Mouse (Mus musculus) intestine, embryonic 14.5 days (tissue): Measurements from ENCODE around the gene Cyp11a1. TPM values are rescaled to one million over a fixed set of nuclear protein-coding genes. Genes with fewer than 3 reads are reported as not detected.

ENCODE experiments used
- ATAC-seq: fragments of 200-750 bp; cut with Nextera tagmentation; replicated peaks from 2 replicates; pipeline ENCODE4 v1.8.0; 2017; ENCODE audit warnings: low read depth, moderate number of reproducible peaks, moderate TSS enrichment, moderate library complexity; ENCODE audit not compliant: low FRiP score, low TSS enrichment
- DNase-seq: peaks from one replicate; pipeline ENCODE4 v3.0.0-alpha.2; 2018; ENCODE audit warnings: low spot score
- H3K27ac ChIP-seq: fragments of 300-500 bp; sonication (generic); 2 replicates; pipeline ENCODE4 v1.5.1; 2014; ENCODE audit warnings: low read depth, mild to moderate bottlenecking, control low read depth
- H3K27me3 ChIP-seq: fragments of 300-500 bp; sonication (generic); replicated peaks from 2 replicates; pipeline ENCODE4 v1.6.1; 2014; ENCODE audit warnings: low read length, control low read depth; ENCODE audit not compliant: control insufficient read depth, insufficient read depth
- H3K36me3 ChIP-seq: fragments of 300-500 bp; sonication (generic); 2 replicates; pipeline ENCODE4 v1.6.1; 2014; ENCODE audit warnings: low read length, control low read depth; ENCODE audit not compliant: control insufficient read depth, insufficient read depth
- H3K4me1 ChIP-seq: fragments of 300-500 bp; sonication (generic); replicated peaks from 2 replicates; pipeline ENCODE4 v1.6.1; 2014; ENCODE audit warnings: low read length, control low read depth, mixed read lengths; ENCODE audit not compliant: control insufficient read depth, insufficient read depth
- H3K4me2 ChIP-seq: fragments of 300-500 bp; sonication (generic); 2 replicates; pipeline ENCODE4 v1.6.1; 2014; ENCODE audit warnings: low read length
- H3K4me3 ChIP-seq: fragments of 300-500 bp; sonication (generic); 2 replicates; pipeline ENCODE4 v1.5.1; 2014; ENCODE audit warnings: low read depth, low read length, control low read depth, mixed read lengths
- H3K9ac ChIP-seq: fragments of 300-500 bp; sonication (generic); 2 replicates; pipeline ENCODE4 v1.6.1; 2014; ENCODE audit warnings: mild to moderate bottlenecking, low read length
- H3K9me3 ChIP-seq: fragments of 300-500 bp; sonication (generic); 2 replicates; pipeline ENCODE4 v1.6.1; 2016; ENCODE audit warnings: low read length, control low read depth; ENCODE audit not compliant: control insufficient read depth
- WGBS: fragments of 180-500 bp; shearing (Covaris S2); extraction: QIAGEN DNeasy Blood & Tissue Kit; methylation state at CpG from one replicate; pipeline ENCODE4 v1.1.7; 2014; 5-methylcytosine and 5-hydroxymethylcytosine counted together
- polyA plus RNA-seq: library from polyadenylated mRNA; unstranded; fragments of >200 nt; fragmentation: Nextera tagmentation; extraction: Ambion mirVana; gene quantifications from 2 replicates; pipeline ENCODE4 v1.2.1, GENCODE M21; 2014

The Cyp11a1 gene
- polyA plus RNA-seq, 1 experiment from 2014 or later: 3.0 TPM

DNA sequence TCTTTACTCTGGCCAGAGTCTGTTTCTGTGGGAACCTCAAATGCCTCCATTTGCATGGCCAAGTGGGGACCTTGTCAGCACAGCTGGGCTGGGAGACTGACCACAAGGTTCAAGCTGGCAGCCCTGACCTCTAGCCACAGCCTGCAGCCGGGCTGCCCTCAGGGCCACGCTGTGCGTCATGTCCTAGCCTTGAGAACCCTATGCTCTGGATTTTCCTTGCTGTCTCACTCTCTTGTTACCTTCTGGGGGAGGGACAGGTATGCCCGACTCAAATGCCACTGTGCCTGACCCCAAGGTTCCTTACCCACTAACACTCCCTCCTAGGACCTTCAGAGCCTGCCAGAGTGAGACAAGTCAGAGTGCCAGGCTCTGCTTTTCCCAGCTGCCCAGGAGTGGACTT, 30.8 kb downstream of the Cyp11a1 start:
- DNase-seq (no peak), ATAC-seq (no peak)
- 68% methylated on average over 4 of the region's 4 CpGs for WGBS
- H3K4me2 ChIP-seq: no peak overlapping the region
- no peaks in the 10 kb centered on the region; the same call in 1 of the 2 replicates for H3K4me1 ChIP-seq
- H3K27me3 ChIP-seq: peaks cover 13% of the 10 kb centered on the region; the same call in 1 of the 2 replicates
- no peak overlapping the region for H3K9ac ChIP-seq
- H3K9me3 ChIP-seq: no peaks in the 10 kb centered on the region
- H3K36me3 ChIP-seq: no peaks in the 10 kb centered on the region
- H3K27ac ChIP-seq: no peak overlapping the region
- no peak overlapping the region for H3K4me3 ChIP-seq

GRCm38 (mm10) chr9:58038500-58039168, 32.4 kb downstream of the Cyp11a1 start:
- no peak overlapping the region for H3K9ac ChIP-seq
- no peak overlapping the region for H3K27ac ChIP-seq
- H3K27me3 ChIP-seq: peaks cover 13% of the 10 kb centered on the region; the same call in 1 of the 2 replicates
- peak; percentile 66 for ATAC-seq
- no peak overlapping the region for H3K4me3 ChIP-seq
- DNase-seq: peak; percentile 80
- H3K36me3 ChIP-seq: no peaks in the 10 kb centered on the region
- 33% methylated on average over 19 of the region's 19 CpGs for WGBS
- no peak overlapping the region for H3K4me2 ChIP-seq
- H3K9me3 ChIP-seq: no peaks in the 10 kb centered on the region
- peaks cover 3% of the 10 kb centered on the region; the same call in 1 of the 2 replicates for H3K4me1 ChIP-seq

DNA sequence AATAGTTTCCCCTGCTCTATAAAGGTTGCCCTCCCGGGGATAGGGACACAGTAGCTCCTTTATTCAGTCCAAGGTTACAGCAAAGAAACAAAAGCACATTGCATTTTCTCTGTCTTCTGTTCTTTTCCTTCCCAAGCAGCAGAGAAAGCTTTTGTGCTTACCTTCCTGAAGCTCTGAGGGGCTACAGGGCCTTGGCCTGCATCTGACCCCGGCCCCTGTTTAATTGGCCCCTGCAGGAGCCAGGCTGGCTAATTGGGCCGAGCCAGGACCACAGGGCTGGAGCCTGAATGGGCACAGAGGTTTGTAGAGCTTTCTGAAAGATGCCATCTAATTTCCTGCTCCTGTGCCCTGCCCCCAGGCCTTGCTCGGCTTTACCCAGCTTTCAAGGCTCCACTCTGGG, 34.8 kb downstream of the Cyp11a1 start:
- ATAC-seq (no peak), DNase-seq (no peak)
- Histone ChIP-seq H3K9me3 (no peaks in the 10 kb centered on the region), H3K4me3 (no peak overlapping the region), H3K4me2 (no peak overlapping the region), H3K36me3 (no peaks in the 10 kb centered on the region), H3K4me1 (peaks cover 3% of the 10 kb centered on the region; the same call in 1 of the 2 replicates), H3K27me3 (peaks cover 13% of the 10 kb centered on the region; the same call in 1 of the 2 replicates), H3K27ac (no peak overlapping the region), H3K9ac (no peak overlapping the region)
- WGBS: 44% methylated on average over 4 of the region's 4 CpGs

DNA sequence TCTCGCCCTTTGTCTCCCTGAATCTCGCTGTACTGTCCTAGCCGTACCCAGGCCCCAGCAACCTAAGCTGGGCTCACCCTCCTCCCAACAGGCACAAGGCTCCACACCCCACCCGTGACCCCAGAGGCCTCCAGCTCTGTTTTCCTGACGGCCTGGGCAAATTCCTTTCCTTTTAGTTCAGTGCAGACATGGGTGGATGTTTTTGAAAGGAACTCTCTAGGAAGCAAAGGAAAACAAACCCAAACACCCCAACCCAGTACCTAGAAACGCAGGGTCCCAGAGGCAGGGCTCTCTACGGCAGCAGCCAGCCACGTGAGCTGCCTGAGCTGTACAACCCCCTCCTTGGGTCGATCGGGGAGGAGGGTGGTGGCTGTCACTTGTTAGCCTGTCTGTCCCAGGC, 36.2 kb downstream of the Cyp11a1 start:
- Histone ChIP-seq H3K4me1 (peaks cover 3% of the 10 kb centered on the region; the same call in 1 of the 2 replicates), H3K4me2 (no peak overlapping the region), H3K9ac (no peak overlapping the region), H3K9me3 (no peaks in the 10 kb centered on the region), H3K27ac (no peak overlapping the region), H3K36me3 (no peaks in the 10 kb centered on the region), H3K4me3 (no peak overlapping the region), H3K27me3 (peaks cover 7% of the 10 kb centered on the region; the same call in 1 of the 2 replicates)
- DNase-seq (no peak), ATAC-seq (no peak)
- 37% methylated on average over 10 of the region's 10 CpGs for whole genome bisulfite sequencing

DNA sequence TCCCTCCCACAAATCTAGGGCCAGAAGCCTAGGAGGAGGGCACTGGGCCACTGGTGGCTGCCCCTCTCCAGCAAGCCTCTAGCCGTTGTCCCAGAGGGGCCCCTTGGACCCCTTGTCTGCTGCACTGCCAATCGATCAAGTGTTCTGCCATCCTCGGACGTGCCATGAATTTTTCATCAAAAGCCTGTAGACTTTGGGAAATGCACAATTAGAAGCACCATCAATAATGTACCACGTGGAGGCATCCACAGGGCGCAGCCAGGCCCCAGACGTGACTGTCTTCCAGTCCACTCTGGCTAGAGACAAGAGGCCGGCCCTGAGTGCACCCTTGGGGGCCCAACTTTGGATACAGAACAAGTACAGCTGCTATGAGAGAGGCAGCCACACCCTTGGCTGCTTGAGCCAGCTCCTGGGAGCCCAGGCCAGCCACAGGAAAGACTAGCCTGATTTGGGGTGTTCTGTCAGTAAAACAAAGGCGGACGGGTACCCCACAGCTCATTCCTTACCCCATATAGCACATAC, 37.3 kb downstream of the Cyp11a1 start:
- no peaks in the 10 kb centered on the region for H3K9me3 ChIP-seq

GRCm38 (mm10) chr9:58044828-58045227, 38.6 kb downstream of the Cyp11a1 start:
- ATAC-seq (no peak), DNase-seq (no peak)
- H3K9me3 ChIP-seq: no peaks in the 10 kb centered on the region

More for the DNA sequence above, 37.3 kb downstream of the Cyp11a1 start:
- H3K4me3 ChIP-seq: no peak overlapping the region
- H3K4me1 ChIP-seq: peaks cover 3% of the 10 kb centered on the region; the same call in 1 of the 2 replicates
- no peak overlapping the region for H3K4me2 ChIP-seq
- no peaks in the 10 kb centered on the region for H3K36me3 ChIP-seq
- H3K27me3 ChIP-seq: no peaks in the 10 kb centered on the region
- WGBS: 82% methylated on average over 10 of the region's 10 CpGs
- H3K9ac ChIP-seq: no peak overlapping the region
- DNase-seq (no peak), ATAC-seq (no peak)
- H3K27ac ChIP-seq: no peak overlapping the region

DNA sequence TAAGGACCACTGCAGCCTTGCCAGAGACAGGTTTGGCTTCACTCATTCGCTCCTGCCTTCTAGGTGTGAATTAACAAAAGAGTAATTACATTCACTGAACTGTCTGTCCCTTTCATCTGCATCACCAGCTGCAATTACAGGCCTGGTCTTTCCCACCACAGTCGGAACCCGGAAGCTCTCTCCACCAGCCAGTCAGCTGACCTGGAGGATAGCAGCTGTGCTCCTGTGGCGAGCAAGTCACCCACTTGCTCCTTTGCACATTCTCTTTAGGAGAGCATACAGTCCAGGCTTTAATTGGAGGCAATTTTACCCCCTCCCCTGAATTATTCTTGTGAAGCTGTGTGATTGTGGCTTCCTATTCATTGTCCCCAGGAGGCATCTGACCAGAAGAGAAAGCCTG, 39.4 kb downstream of the Cyp11a1 start:
- ATAC-seq (no peak), DNase-seq (no peak)
- no peak overlapping the region for H3K27ac ChIP-seq
- H3K36me3 ChIP-seq: no peaks in the 10 kb centered on the region
- no peaks in the 10 kb centered on the region for H3K27me3 ChIP-seq
- H3K9me3 ChIP-seq: no peaks in the 10 kb centered on the region
- no peak overlapping the region for H3K9ac ChIP-seq
- 26% methylated on average over 4 of the region's 4 CpGs for WGBS
- H3K4me3 ChIP-seq: no peak overlapping the region
- H3K4me1 ChIP-seq: peaks cover 3% of the 10 kb centered on the region; the same call in 1 of the 2 replicates
- no peak overlapping the region for H3K4me2 ChIP-seq

More at GRCm38 (mm10) chr9:58044828-58045227, 38.6 kb downstream of the Cyp11a1 start:
- H3K9ac ChIP-seq: no peak overlapping the region
- no peaks in the 10 kb centered on the region for H3K36me3 ChIP-seq
- WGBS: 21% methylated on average over 10 of the region's 10 CpGs
- no peak overlapping the region for H3K27ac ChIP-seq
- peaks cover 3% of the 10 kb centered on the region; the same call in 1 of the 2 replicates for H3K4me1 ChIP-seq
- H3K4me2 ChIP-seq: no peak overlapping the region
- H3K27me3 ChIP-seq: no peaks in the 10 kb centered on the region
- H3K4me3 ChIP-seq: no peak overlapping the region

DNA sequence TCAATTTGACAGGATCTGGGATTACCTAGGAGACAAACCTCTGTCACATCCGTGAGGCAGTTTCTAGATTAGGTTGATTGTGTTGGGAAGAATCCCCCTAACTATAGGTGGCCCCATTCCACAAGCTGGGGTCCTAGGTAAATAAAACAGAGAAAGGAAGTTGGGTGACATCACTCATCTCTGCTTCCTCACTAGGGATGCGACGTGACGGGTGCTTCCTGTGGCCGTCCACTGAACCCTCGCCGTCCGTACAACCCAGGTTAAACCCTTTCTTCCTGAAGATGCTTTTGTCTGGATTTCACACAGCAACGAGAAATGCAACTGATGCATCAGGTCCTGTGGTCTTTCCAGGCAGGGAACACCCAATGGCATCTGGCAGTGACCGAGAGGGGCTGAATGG, 40.9 kb downstream of the Cyp11a1 start:
- Histone ChIP-seq H3K4me3 (no peak overlapping the region), H3K4me1 (0 out of 2 replicates have a peak, but pooled peaks cover 3% of the 10 kb centered on the region), H3K9ac (no peak overlapping the region), H3K9me3 (no peaks in the 10 kb centered on the region), H3K4me2 (no peak overlapping the region), H3K27me3 (no peaks in the 10 kb centered on the region), H3K27ac (no peak overlapping the region), H3K36me3 (no peaks in the 10 kb centered on the region)
- DNase-seq (no peak), ATAC-seq (no peak)
- WGBS: 65% methylated on average over 10 of the region's 10 CpGs

DNA sequence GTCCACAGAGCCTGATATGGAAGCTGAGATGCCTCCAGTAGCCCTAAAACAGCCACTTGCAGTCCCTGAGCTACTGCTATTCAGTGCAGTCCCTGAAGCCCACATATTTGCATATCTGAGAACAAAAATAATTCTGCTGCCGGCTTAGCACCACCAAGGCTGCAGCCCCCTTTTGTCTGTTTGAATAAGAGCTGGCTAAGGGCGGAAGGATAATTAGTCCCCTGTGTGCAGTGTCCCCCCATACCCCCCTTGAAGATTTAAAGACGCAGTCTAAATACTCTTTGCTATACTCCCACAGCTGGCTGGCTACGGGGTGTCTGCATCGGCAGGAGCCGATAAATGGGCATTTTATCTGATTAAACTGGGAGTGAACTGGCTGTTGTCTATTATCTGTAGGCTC, 42.4 kb downstream of the Cyp11a1 start:
- Histone ChIP-seq H3K4me1 (no peaks in the 10 kb centered on the region), H3K27me3 (no peaks in the 10 kb centered on the region), H3K27ac (no peak overlapping the region), H3K4me3 (no peak overlapping the region), H3K9ac (no peak overlapping the region), H3K4me2 (no peak overlapping the region), H3K9me3 (no peaks in the 10 kb centered on the region), H3K36me3 (no peaks in the 10 kb centered on the region)
- ATAC-seq: no peak
- DNase-seq: no peak
- 25% methylated on average over 6 of the region's 6 CpGs for WGBS
